Mouse (Mus musculus): ENCODE data around the gene Nek5.
"Not testable (repeated sequence)": the region's sequence is repeated elsewhere in the genome, so short reads cannot be mapped to it uniquely, and the experiment has no call there.

Nek5 gene

GRCm38 (mm10) chr8:22124220-22125152 is at the start of gene Nek5:
Gene Nek5, minus strand, starts transcription at chr8:22125053.
- DNase-seq (ENCODE audit: low spot score) = no peak

- no peak for DNase-seq (ENCODE audit: low spot score)
Measured at GRCm38 (mm10) chr8:22169167-22169566, 44.3 kb upstream of the Nek5 start.

- peak; percentile 61 for DNase-seq (ENCODE audit: low spot score)
Measured at GRCm38 (mm10) chr8:22166080-22166603, 41.3 kb upstream of the Nek5 start, which contains the start of gene Nek3. Gene Nek3, minus strand, starts transcription at chr8:22166435.

- no peak for DNase-seq (ENCODE audit: low spot score)
Measured at GRCm38 (mm10) chr8:22165251-22166079, 40.6 kb upstream of the Nek5 start.

- DNase-seq (ENCODE audit: low spot score) = no peak
Measured at GRCm38 (mm10) chr8:22164431-22164830, 39.6 kb upstream of the Nek5 start.

GRCm38 (mm10) chr8:22162206-22162605 is 37.4 kb upstream of the Nek5 start:
- no peak for DNase-seq (ENCODE audit: low spot score)

GRCm38 (mm10) chr8:22150345-22150663 is 25.5 kb upstream of the Nek5 start:
- DNase-seq (ENCODE audit: low spot score) = no peak

- no peak for DNase-seq (ENCODE audit: low spot score)
Measured at GRCm38 (mm10) chr8:22149643-22150344, 24.9 kb upstream of the Nek5 start.

- no peak for DNase-seq (ENCODE audit: low spot score)
Measured at GRCm38 (mm10) chr8:22148367-22148740, 23.5 kb upstream of the Nek5 start.

GRCm38 (mm10) chr8:22147706-22148366 is 23.0 kb upstream of the Nek5 start:
- DNase-seq (ENCODE audit: low spot score) = no peak

- DNase-seq (ENCODE audit: low spot score) = no peak
Measured at GRCm38 (mm10) chr8:22145831-22146230, 21.0 kb upstream of the Nek5 start.

GRCm38 (mm10) chr8:22143764-22144491 is 19.1 kb upstream of the Nek5 start:
- no peak for DNase-seq (ENCODE audit: low spot score)

- no peak for DNase-seq (ENCODE audit: low spot score)
Measured at GRCm38 (mm10) chr8:22142592-22142991, 17.7 kb upstream of the Nek5 start.

GRCm38 (mm10) chr8:22141836-22142385 is 17.1 kb upstream of the Nek5 start:
- no peak for DNase-seq (ENCODE audit: low spot score)

- DNase-seq (ENCODE audit: low spot score) = not testable (repeated sequence)
Measured at GRCm38 (mm10) chr8:22136462-22136861, 11.6 kb upstream of the Nek5 start.

- DNase-seq (ENCODE audit: low spot score) = no peak
Measured at GRCm38 (mm10) chr8:22134750-22135135, 9.9 kb upstream of the Nek5 start.

GRCm38 (mm10) chr8:22134078-22134749 is 9.4 kb upstream of the Nek5 start:
- DNase-seq (ENCODE audit: low spot score) = no peak

- no peak for DNase-seq (ENCODE audit: low spot score)
Measured at GRCm38 (mm10) chr8:22132062-22132461, 7.2 kb upstream of the Nek5 start.

- no peak for DNase-seq (ENCODE audit: low spot score)
Measured at GRCm38 (mm10) chr8:22107020-22107419, 17.8 kb downstream of the Nek5 start.

- no peak for DNase-seq (ENCODE audit: low spot score)
Measured at GRCm38 (mm10) chr8:22091568-22091967, 33.3 kb downstream of the Nek5 start.

Data from layer of hippocampus, adult 9-10 months (tissue).